Mouse (Mus musculus): ENCODE results near the gene Lipm.

The Lipm gene

DNA sequence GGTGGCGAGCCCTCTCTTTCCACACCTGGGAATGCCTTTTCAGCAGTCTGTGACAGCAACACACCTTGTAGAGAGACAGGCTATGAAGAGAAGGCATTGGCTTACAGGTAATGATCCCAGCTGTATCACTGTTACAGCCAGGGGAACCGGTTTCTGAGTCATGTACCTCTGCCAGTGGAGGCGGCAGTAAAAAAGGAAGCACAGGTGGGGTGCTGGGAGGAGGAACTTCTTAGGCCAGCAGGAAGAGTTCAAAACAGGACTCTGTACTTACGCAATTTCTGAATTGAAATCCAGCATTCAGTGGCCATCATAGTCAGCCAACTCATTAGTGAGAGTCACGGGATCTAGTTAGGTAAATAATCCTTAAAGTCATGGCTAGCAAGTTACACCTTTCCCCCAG lies 65.2 kb downstream of the Lipm start, which contains the start of gene Ankrd22:
Gene Ankrd22 (minus strand): TSS at position 163 of the 400 bp plus-strand sequence.
- no peak for DNase-seq (ENCODE audit: low read depth, low spot score)

DNA sequence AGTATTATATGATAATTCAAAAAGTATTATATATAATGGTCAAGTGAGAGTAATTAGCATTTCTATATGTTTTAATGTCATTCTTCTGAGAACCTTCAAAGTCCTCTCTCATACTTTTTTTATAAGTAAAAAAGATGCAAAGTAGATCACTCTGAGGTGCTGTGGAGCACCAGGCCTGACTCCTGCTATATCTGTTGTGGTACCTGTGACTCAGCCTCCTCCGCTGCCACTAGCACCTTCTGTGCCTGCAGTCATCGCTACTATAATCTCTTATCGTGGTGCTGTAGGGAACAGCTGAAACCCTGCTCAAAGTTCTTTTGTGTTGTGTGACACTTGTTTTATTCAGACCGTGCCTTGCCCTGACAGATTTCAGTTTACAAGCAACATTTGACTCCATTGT lies 65.7 kb downstream of the Lipm start:
- DNase-seq (ENCODE audit: low read depth, low spot score) = no peak

GRCm38 (mm10) chr19:34167896-34168661 lies 67.3 kb downstream of the Lipm start:
- DNase-seq (ENCODE audit: low read depth, low spot score) = no peak

DNA sequence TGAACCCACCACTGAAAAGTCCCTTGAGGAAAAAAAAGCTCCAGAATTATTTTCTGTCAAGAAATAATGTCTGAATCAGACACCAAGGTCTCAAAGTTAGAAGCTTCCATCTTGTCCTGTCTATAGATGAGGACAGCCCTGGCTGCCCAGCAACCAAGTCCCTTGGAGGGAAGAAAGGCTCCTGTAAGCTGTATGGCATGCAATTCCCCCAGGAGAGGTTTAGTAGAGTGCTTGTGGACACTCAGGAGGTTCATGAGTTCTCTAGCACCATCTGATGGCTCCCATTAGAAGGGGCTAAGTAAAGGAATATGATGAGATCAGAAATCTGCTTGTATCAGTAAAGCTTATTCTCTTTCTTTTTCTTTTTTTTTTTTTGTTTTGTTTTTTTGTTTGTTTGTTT lies 68.4 kb downstream of the Lipm start:
- no peak for DNase-seq (ENCODE audit: low read depth, low spot score)

DNA sequence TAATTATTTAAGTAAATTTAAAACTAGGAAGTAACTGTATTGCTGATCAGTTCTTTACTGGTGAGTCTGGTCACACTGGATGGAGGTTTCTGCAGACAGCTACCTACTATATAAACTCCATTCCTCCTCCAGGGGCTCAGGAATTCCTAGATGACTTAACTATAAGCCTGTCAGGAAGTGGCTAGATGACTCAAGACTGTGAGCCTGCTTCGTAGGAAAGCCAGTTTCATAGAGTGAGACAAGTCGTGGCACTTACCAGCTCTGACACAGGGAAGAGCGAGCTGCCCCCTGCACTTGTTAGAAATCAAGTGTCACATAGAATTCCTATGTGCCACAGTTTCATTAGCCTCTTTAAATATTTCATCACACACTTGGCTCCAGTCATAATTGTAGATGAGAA lies 70.4 kb downstream of the Lipm start:
- no peak for DNase-seq (ENCODE audit: low read depth, low spot score)
